Mouse (Mus musculus): Measurements from ENCODE around the gene Frat1. TPM values are rescaled to one million over a fixed set of nuclear protein-coding genes. Genes with fewer than 3 reads are reported as not detected.

Gene Frat1
- polyA plus RNA-seq, 1 experiment: 7.1 TPM

- 92% methylated on average over 14 of the region's 14 CpGs for WGBS
- no peak for DNase-seq (ENCODE audit: low read depth, low spot score)
Observed at GRCm38 (mm10) chr19:41874356-41874755, 44.6 kb downstream of the Frat1 start.

DNA sequence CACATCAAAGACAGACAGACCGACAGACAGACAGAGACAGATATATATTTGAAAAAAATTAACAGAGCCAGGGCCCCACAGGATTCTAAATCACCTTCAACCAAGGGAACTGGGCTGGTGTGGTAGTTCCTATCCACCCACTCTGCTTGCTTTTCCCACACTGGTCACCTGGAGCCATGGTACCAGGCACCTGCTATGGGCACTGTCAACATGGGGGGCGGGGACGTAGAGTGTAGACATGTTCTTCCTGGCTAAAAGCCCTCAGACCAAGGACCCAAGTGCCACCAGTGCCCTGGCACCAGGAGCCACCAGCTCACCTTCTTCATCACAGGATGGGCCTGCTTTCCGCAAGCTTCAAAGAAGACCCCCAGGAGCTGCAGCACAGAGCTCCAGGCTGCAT is 52.1 kb downstream of the Frat1 start:
- 97% methylated on average over 4 of the region's 4 CpGs for WGBS
- no peak for DNase-seq (ENCODE audit: low read depth, low spot score)

Other genes starting within 250 kb of the Frat1 start
- 1.0 and 1.9 TPM in 2 replicates for gene Gm340, start 247.6 kb upstream of the Frat1 start, polyA plus RNA-seq (2012; rRNA removed)
- gene Slit1, start 86.3 kb upstream of the Frat1 start, polyA plus RNA-seq (2012; rRNA removed): 0.30 and 0.44 TPM in 2 replicates
- 4.4 and 6.3 TPM in 2 replicates for gene Arhgap19, start 27.9 kb upstream of the Frat1 start, polyA plus RNA-seq (2012; rRNA removed)
- 10.4 and 21.6 TPM in 2 replicates for gene Frat2, start 18.2 kb downstream of the Frat1 start, polyA plus RNA-seq (2012; rRNA removed)
- gene Rrp12, start 66.2 kb downstream of the Frat1 start, polyA plus RNA-seq (2012; rRNA removed): 5.2 and 7.4 TPM in 2 replicates
- 211 and 297 TPM in 2 replicates for gene Pgam1, start 82.0 kb downstream of the Frat1 start, polyA plus RNA-seq (2012; rRNA removed)
- gene Exosc1, start 103.5 kb downstream of the Frat1 start, polyA plus RNA-seq (2012; rRNA removed): 10.4 and 11.5 TPM in 2 replicates
- 45.3 and 63.1 TPM in 2 replicates for gene Zdhhc16, start 103.5 kb downstream of the Frat1 start, polyA plus RNA-seq (2012; rRNA removed)
- gene Mms19, start 151.2 kb downstream of the Frat1 start, polyA plus RNA-seq (2012; rRNA removed): 32.7 and 50.2 TPM in 2 replicates
- 11.1 and 11.3 TPM in 2 replicates for gene Ubtd1, start 151.8 kb downstream of the Frat1 start, polyA plus RNA-seq (2012; rRNA removed)
- gene Ankrd2, start 206.0 kb downstream of the Frat1 start, polyA plus RNA-seq (2012; rRNA removed): not detected in 2 replicates
- 0.57 and 1.4 TPM in 2 replicates for gene Hoga1, start 215.6 kb downstream of the Frat1 start, polyA plus RNA-seq (2012; rRNA removed)
- 0.09 and 0.23 TPM in 2 replicates for gene 4933411K16Rik, start 222.3 kb downstream of the Frat1 start, polyA plus RNA-seq (2012; rRNA removed)

Data from large intestine, adult 2 months (tissue).